Mouse (Mus musculus) neural tube, embryonic 10.5 days (tissue): ENCODE measurements around the gene Knstrn.

ENCODE experiments used
- DNase-seq: peaks from one replicate; pipeline ENCODE4 v3.0.0-alpha.2; 2017; ENCODE audit warnings: low spot score; ENCODE audit errors: extremely low spot score

Gene Knstrn

DNA sequence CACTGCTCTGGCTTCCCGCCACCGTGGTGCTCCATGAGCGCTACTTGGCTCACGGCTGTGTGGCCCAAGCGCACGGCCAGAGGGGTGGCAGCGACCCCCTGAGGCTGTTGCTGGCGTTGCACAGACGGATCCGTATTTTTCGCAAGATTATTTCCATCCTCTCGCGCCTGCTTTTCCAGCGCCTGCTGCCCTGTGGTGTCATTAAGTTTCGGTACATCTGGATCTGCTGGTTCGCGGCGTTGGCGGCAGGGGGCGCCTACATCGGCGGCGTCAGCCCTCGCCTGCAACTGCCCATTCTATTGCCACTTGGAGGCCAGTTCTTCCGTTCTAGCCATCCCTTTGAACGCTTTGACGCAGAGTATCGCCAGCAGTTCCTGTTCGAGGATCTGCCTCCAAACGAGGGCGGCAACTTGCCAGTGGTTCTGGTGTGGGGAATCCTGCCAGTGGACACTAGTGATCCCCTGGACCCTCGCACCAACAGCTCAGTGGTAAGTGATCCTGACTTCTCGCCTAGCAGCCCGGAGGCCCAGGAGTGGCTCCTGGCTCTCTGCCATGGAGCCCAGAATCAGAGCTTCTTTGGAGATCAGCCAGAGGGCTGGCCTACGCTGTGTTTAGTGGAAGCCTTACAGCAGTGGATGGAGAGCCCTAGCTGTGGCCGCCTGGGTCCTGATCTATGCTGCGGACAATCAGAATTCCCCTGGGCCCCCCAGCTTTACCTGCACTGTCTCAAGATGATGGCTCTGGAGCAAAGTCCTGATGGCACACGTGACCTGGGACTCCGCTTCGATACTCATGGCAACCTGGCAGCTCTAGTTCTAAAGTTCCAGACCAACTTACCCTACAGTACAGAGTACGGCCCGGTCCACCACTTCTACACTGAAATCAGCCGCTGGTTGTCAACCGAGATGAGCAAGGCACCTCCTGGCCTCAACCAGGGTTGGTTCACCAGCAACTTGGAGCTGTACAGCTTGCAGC, 23.0 kb upstream of the Knstrn start:
- DNase-seq, result peak; percentile 67

DNA sequence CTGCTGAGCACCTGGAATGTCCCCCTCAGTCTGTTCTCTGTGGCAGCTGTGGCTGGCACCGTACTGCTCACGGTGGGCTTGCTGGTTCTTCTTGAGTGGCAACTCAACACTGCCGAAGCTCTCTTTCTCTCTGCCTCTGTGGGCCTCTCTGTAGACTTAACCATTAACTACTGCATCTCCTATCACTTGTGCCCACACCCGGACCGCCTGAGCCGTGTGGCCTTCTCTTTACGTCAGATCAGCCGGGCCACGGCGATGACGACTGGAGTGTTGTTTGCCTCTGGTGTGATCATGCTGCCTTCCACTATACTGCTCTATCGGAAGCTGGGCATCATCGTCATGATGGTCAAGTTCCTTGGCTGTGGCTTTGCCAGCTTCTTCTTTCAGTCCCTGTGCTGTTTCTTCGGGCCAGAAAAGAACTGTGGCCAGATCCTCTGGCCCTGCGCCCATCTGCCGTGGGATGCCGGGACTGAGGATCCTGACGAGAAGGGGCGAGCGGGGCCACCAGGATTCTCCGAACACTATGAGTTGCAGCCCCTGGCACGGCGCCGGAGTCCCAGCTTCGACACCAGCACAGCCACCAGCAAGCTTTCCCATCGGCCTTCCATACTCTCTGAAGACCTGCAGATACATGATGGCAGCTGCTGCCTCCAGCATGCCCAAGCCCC, 22.1 kb upstream of the Knstrn start:
- no peak for DNase-seq

DNA sequence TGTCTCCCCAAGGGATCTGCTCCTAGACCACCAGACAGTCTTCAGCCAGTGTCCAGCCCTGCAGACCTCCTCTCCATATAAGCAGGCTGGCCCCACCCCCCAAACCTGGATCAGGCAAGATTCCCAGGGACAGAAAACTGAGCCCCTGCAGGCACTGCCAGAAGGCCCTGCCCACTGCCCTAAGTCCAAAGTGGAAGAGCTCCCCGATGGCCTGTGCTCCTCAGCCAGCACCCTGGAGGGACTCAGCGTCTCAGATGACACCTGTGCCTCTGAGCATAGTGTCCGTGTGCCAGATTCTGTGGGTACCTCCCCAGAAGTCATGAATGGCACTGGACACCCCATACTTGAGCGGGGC, 21.6 kb upstream of the Knstrn start:
- no peak for DNase-seq

DNA sequence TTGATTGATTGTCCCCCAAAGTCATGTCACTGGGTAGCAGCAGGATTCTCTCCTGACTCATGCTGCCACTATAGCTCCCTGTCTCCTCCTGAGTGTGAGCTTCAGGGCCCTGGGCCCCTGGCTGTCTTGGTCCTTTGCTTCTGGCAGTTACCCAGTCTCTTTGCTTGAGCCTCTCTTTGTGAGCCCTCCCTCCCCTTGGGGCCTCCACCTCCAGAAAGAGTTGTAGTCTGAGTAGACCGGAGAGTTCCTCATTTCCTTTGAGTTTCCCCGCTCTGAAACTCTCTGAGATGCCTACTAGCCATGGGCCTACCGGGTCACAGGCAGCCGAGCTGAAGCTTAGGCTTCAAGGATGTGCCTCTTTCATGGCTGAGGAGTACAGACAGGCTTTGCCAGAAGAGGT, 20.2 kb upstream of the Knstrn start:
- no peak for DNase-seq

DNA sequence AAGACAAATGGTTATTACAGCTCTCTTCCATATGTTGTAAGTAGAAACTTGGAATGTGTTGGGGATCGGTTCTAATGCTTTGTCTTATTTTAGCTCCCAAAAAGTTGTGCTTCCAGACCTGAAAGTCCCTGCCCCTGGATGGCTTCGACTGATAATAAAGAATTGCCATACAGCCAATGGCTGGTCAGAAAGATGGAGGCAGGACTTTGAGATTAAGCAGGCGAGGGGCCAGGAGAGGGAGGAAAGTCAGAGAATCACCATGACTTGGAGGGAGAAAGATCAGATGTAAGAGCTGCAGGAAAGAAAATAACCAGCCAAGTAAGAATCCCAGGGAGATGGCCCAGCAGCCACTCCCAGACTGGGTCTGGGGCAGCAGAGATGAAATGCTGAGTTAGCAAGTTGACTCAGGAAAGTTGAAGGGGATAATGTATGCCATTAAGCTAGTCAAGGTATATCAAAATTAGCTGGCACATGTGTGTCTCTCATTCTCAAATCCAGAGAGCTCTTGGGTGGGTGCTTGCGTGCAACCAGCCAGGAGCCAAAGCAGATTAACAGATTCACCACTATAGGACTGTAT, 11.2 kb upstream of the Knstrn start:
- no peak for DNase-seq

DNA sequence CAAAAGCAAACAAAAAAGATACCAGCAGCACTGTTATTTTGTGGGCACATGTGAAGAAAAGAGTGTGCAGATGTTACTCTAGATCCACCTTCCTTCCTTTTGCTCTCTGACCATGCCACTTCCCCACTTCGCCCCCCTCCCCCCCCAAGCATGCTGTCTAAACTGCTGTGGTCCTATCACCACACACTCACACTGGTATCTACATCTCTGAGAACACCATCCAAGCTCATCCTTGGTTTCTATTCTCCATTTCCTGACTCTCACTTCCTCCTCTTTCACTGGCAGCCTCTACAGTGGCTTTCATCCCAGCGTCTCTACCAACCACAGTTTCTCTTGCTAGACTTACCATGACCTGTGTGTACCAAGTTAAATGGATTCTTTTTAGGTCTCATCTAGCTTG, 9.3 kb upstream of the Knstrn start:
- no peak for DNase-seq

DNA sequence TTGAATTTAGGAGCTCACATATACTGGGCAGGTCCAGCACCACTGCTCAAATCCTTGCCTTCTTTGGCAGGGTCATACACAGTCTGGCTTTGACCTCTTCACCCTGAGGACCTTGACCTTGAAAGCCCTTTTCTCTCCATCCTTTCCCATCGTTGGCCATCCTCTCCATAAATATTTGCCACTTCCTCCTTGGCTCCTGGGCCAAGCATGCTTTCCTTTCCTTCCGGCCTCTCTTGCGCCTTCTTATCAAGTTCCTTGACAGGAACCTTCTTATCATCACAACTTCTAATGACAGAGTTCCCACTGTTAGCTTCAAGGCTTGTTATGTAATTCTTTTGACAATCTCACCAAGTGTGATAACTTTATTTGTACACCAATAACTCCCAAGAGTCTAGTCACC, 8.7 kb upstream of the Knstrn start:
- DNase-seq, result no peak

DNA sequence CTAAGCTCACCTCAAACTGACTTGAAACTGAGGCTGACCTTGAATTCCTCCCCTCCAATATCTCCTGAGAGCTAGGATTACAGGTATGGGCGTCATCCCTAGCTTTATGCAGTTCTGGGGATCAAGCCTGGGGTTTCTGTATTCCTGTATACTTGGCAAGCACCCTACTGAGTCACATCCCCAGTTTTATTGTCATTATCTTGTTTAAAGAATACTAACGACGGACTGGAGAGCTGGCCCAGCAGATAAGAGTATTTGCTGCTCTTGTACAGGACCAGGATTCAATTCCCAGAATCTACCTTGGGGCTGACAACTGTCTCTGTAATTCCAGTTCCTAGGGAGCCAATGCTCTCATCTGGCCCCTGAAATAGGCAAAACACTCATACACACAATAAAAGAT, 8.0 kb upstream of the Knstrn start:
- no peak for DNase-seq

DNA sequence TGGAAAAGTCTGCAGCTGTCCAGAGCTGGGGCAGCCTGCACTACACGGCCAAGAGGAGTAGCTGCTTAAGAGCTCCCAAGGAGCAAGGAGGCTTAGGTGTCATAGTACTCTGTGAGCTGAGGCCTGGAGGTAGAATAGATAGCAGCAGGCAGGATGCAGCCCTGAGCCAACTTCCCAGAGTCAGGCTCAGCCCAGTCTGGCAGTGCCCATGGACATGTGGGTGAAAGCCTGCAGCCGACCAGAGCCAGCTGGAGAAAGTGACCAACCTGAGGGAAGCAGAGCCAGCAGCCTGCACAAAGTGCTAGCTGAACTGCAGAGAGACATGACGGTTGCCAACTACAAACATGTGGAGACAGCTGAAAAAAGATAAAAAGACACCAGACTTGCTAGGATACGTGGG, 6.9 kb upstream of the Knstrn start:
- DNase-seq, result no peak

DNA sequence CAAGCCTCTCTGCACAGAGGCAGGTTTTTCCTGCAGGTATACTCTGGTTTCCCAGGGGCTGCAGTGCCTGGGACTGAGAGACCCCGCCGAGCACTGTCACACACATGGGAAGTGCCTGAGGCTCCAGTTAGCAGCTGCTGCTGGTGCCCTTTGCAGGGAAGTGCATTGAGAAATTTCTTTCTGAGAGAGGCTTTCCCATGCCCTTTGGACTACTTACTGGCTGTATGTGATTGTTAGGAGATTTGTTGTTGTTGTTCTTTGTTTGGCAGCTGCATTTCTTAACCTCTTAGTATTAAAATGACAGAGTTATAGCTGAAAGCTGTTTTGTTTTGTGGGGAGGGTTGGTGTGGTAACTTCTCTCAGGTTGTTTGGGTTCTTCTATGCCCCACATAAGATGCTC, 2.9 kb upstream of the Knstrn start:
- DNase-seq, result no peak

DNA sequence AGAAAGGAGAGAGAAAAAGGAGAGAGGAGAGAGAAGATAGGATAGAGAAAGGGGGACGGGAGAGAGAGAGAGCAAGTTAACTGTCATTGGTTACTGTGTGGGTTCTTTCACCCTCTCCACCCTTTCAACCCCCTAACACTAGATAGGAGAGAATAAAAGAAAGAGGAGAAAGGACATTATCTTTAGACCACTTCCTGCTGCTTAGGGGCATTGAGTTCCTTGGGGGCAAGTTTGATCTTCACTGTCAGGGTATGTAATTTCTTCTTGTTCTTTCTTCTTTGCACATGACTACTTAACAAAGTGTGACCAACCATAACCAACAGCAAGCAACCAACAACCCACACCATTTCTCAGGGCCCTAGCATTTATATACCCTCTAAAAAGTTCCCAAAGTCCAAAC, 1.1 kb upstream of the Knstrn start:
- DNase-seq, result no peak

DNA sequence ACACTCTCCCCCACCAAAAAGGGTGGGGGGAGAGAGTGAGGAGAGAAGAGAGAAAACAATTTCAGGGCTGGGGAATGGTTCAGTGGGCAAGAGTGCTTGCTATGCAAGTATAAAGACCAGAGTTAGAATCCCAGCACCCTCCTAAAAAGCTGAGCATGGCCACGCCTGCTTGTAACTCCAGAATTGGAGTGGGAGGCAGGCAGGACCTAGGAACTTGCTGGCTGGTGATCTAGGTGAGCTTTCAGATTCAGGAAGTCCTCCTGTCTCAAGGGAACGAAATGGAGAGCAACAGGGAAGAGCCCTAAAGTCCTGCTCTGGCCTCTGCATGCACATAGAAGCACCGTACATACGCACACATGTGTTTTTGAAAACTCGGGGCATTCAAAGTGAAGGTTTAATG, 9.0 kb downstream of the Knstrn start:
- no peak for DNase-seq

DNA sequence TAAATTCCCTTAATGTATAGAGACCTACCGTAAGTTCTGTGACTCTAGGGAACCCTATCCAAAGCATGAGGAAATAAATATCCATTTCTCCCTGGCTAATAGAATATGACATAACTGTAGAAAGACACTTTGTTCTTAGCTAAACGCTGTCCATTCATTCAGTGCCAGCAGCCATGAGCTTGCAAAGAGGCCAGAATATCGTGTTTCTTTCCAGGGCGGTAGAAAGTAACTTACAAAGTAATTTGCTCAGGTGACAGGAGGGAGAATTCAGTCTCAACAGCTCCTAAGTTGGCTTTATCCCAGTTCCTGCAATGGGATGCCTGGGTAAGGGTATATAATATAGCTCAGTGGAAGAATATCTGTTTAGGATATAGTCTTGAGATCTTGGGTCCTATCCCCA, 10.6 kb downstream of the Knstrn start:
- DNase-seq, result no peak

DNA sequence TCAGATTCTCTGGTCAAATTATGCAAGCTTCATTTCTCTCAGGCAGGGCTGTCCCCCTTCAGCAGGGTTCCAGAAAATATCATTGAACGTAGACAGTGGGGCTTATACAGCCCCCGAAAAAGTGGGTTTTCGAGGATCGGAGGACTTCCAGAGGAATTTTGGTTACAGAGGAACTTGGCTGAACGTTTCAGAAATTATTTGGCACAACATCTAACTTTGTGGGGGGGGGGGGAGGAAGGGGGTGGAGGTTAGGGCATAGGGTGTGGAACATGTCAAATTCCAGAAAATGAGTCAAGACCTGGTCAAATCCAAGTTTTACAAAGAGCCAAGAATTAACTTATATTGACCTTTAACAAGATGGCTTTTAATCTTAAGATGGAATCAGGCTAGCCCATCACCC, 15.3 kb downstream of the Knstrn start:
- no peak for DNase-seq

DNA sequence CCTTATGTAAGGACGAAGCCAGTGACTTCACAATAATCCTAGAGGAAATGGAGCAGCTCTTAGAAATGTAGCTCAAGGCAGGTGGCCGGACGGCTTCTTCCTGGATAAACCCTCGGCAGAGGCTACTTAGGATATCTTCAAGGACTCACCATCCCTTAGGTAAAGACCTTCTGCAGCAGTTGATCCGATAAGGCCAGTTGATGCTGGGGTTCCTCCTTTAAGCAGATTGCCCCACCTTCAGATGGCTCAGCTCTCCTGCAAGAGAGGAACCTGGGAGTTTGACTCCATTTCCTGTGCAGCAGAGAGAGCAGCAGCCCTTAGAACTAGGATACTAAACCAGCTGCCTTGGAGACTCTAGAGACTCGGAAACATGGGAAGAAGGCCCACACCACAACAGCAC, 20.3 kb downstream of the Knstrn start:
- DNase-seq, result no peak

DNA sequence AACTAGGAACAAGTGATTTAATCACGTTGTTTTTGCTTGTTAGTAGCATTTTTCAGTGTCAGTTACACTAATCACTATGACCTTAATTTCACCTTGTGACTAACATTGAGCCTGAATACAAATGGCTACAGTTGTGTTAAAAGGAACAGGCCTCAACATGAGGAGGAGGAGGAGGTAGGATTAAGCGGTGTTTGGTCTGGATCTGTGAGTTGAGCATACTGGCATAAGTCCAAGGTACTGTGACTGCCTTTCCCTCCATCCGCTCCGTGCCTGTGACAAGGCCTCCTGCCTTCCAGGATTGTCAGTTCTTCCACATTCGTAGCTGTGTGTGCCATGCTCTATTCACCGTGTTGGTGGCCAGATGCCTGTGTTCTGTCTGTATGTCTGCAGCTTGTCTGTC, 21.3 kb downstream of the Knstrn start:
- DNase-seq, result no peak

DNA sequence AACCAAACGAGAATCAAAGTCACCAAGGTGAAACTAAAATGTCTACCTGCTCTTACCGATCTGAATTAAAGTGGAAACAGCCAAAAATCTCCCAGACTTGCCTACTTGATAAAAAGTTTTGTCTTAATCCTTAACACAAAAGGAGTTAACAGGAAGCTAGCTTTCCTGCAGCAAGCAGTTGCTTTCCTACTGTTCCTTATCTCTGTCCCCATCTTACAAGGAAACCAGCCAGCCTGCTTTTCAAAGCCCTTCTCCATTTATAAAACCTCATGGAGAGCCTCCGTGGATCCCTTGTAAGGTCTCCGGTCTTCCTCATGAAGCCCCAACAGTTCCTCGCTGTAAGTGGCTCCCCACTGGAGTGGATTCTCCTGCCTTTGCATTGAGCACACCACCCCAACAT, 24.5 kb downstream of the Knstrn start:
- no peak for DNase-seq

DNA sequence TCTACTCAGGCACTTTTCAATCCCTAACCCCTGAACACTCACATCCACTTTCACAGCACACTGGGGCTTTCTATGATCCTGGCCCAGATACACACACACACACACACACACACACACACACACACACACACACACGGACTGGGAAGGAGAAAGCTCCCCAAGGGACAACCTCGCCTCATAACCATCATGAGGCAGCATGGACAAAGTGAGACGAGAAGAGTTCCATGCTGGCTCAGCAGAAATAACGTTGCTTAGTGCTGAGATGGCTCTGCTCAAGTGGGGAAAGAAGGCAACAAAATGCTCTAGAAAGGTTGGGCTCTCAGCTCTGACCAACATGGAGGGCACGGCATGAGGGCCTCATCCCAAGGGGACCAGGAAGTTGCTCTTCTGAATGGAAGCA, 27.4 kb downstream of the Knstrn start:
- DNase-seq, result no peak

DNA sequence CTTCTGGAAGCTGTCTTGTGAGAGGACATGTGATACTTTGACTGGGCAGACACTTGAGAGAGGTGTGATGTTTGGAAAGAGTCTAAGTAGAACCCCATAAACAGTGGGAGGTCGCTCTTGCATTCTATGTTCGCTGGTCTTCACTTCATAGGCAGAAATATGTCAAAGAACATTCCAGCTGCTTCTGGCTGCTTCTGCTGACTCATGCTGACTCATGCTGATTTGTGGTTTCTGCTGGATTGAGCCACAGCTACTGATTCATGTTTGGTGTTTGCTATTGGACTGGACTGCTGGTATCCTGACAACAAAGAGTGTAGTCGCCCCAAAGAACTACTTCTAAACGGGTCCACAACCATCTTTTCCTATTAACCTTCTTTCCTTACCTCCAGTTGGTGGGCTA, 28.0 kb downstream of the Knstrn start:
- no peak for DNase-seq

DNA sequence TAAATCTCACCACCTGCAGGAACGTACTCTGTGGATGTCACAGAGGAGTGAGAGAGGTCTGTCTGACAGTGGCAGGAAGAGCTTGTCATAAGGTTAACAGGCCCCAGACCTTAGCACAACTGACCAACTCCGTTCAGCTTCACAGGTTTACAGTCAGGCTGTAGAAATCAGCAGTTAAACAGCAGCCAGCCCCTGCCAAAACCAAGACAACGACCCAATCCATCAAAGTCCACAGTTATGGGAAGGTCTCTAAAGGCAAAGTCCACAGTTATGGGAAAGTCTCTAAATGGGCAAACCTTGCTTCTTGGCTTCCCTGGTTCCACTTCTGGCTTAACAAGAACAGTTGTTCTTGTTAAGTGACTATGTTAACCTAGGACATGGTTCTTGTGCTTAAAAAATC, 30.6 kb downstream of the Knstrn start:
- DNase-seq, result no peak

DNA sequence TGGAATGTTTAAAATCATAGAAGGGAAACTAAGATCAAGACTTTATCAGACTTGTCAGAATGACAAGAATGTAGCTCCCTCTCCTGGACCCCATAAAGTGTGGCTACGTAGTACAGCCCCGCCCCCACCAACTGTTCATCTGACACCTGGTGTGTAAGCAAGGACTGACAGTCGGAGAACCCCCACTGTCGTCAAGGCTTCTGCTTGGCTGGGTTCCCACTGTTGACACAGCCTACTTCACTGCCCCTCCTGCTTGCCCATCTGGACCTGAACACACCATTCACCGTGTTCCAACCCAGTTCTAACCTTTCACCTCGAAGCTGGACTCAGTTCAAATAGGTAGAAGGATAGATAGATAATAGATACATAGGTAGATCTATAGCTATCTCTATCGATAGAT, 32.4 kb downstream of the Knstrn start:
- no peak for DNase-seq

DNA sequence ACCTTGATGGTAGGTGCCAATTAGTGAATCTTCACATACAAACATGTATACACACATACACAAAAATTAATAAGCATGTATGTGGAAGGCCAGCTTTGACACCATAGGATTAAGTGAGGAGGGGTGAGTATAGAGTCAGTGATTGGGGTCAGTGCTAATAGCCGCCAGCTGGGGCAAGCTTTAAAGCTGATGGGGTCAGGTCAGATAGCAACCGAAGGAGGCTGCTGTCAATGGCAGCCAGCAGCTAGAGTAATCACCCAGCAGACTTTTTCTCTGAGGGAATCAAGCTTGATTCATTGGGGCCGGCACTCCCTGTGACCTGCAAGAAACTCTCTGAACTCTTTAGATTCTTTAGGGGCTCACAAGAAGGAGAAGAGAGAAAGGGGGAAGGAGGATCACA, 38.0 kb downstream of the Knstrn start:
- DNase-seq, result peak; percentile 20
